Mouse (Mus musculus) heart, embryonic 14.5 days (tissue): ENCODE measurements around the gene Mapk3. TPM values are rescaled to one million over a fixed set of nuclear protein-coding genes. Genes with fewer than 3 reads are reported as not detected.

Source experiments
- ATAC-seq: fragments of 200-750 bp; cut with Nextera tagmentation; 2 replicates; pipeline ENCODE4 v1.8.0; 2017; ENCODE audit warnings: low read depth, moderate TSS enrichment; ENCODE audit not compliant: insufficient number of reproducible peaks, insufficient read depth, low FRiP score
- H3K27ac ChIP-seq, 2 experiments: fragments of 200-500 bp in 1 of 2; fragments of 300-500 bp in 1 of 2; sonication (generic) in 1 of 2; replicated peaks in 1 of 2; 2 replicates each; pipeline ENCODE4 v1.5.1; 2012 to 2014; ENCODE audit warnings: low read depth in 2 of 2, low read length in 2 of 2, control low read depth in 1 of 2, mild to moderate bottlenecking in 1 of 2, mixed read lengths in 1 of 2; ENCODE audit not compliant: control insufficient read depth in 1 of 2, insufficient read depth in 1 of 2
- H3K27me3 ChIP-seq: fragments of 300-500 bp; sonication (generic); 2 replicates; pipeline ENCODE4 v1.6.1; 2014; ENCODE audit warnings: mild to moderate bottlenecking, low read length, control low read depth; ENCODE audit not compliant: control insufficient read depth, insufficient read depth
- H3K36me3 ChIP-seq: fragments of 300-500 bp; sonication (generic); 2 replicates; pipeline ENCODE4 v1.6.1; 2014; ENCODE audit warnings: mild to moderate bottlenecking, control low read depth, low read length, mixed read lengths; ENCODE audit not compliant: control insufficient read depth, insufficient read depth
- H3K4me1 ChIP-seq, 2 experiments: fragments of 200-500 bp in 1 of 2; fragments of 300-500 bp in 1 of 2; sonication (generic) in 1 of 2; 2 replicates each; pipeline ENCODE4 v1.6.1; 2012 to 2014; ENCODE audit warnings: low read length in 2 of 2, control low read depth in 1 of 2, mixed read lengths in 1 of 2; ENCODE audit not compliant: control insufficient read depth in 2 of 2, insufficient read depth in 2 of 2
- H3K4me2 ChIP-seq: fragments of 300-500 bp; sonication (generic); 2 replicates; pipeline ENCODE4 v1.6.1; 2014; ENCODE audit warnings: mild to moderate bottlenecking, low read length
- H3K4me3 ChIP-seq, 2 experiments: fragments of 200-500 bp in 1 of 2; fragments of 300-500 bp in 1 of 2; sonication (generic) in 1 of 2; 2 replicates each; pipeline ENCODE4 v1.5.1; 2012 to 2014; ENCODE audit warnings: low read length in 2 of 2, mild to moderate bottlenecking in 2 of 2, control low read depth in 1 of 2, low read depth in 1 of 2, moderate library complexity in 1 of 2; ENCODE audit not compliant: control insufficient read depth in 1 of 2, insufficient read depth in 1 of 2
- H3K9ac ChIP-seq: fragments of 300-500 bp; sonication (generic); 2 replicates; pipeline ENCODE4 v1.6.1; 2014; ENCODE audit warnings: mild to moderate bottlenecking, low read length
- H3K9me3 ChIP-seq: fragments of 300-500 bp; sonication (generic); 2 replicates; pipeline ENCODE4 v1.6.1; 2016; ENCODE audit warnings: low read length, control low read depth; ENCODE audit not compliant: control insufficient read depth
- WGBS: fragments of 180-500 bp; shearing (Covaris S2); extraction: QIAGEN DNeasy Blood & Tissue Kit; methylation state at CpG from one replicate; pipeline ENCODE4 v1.1.7; 2014; 5-methylcytosine and 5-hydroxymethylcytosine counted together
- polyA plus RNA-seq: library from polyadenylated mRNA; unstranded; fragments of >200 nt; fragmentation: Nextera tagmentation; extraction: Ambion mirVana; gene quantifications from 2 replicates; pipeline ENCODE4 v1.2.1, GENCODE M21; 2014

Gene Mapk3
- polyA plus RNA-seq, 1 experiment from 2014 or later, result 57.3 TPM

GRCm38 (mm10) chr7:126741964-126742482 is 17.4 kb upstream of the Mapk3 start:
- no peaks in the 10 kb centered on the region for H3K27me3 ChIP-seq
- no peak overlapping the region for H3K27ac ChIP-seq
- no peaks in the 10 kb centered on the region for H3K9me3 ChIP-seq
- no peak overlapping the region for H3K9ac ChIP-seq
- peaks cover 4 to 5% of the 10 kb centered on the region in 2 experiments; a peak in 1 of 4 replicates for H3K4me1 ChIP-seq
- ATAC-seq, result no peak
- no peaks in the 10 kb centered on the region for H3K36me3 ChIP-seq
- H3K4me2 ChIP-seq, result no peak overlapping the region
- no peak overlapping the region for H3K4me3 ChIP-seq
- 86% methylated on average over 13 of the region's 13 CpGs for WGBS

DNA sequence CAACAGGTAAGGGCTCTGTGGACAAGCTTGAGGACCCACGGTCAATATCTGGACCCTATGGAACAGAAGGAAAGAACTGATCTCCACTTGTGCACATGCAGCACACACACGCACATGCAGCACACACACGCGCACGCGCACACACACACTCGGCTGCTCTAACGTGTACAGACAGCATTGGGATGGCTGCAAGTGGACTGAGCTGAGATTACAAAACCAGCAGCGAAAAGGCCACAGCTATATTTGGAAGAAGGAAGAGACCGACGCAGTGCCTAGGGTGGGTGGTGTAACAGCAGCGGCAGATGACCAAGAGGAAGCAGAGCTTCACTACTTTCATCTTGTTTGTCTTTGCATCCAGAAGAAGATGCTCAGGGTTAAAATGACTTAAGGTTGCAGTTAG is 13.3 kb upstream of the Mapk3 start:
- Histone ChIP-seq H3K9ac (no peak overlapping the region), H3K4me2 (no peak overlapping the region), H3K4me3 (no peak overlapping the region), H3K27me3 (no peaks in the 10 kb centered on the region), H3K36me3 (no peaks in the 10 kb centered on the region), H3K9me3 (no peaks in the 10 kb centered on the region), H3K27ac (no peak overlapping the region), H3K4me1 (no peaks in the 10 kb centered on the region; a peak in 1 of 4 replicates)
- WGBS, result 64% methylated on average over 12 of the region's 12 CpGs
- ATAC-seq, result no peak

GRCm38 (mm10) chr7:126746798-126747197 is 12.6 kb upstream of the Mapk3 start:
- Histone ChIP-seq H3K36me3 (no peaks in the 10 kb centered on the region), H3K4me2 (no peak overlapping the region), H3K27ac (no peak overlapping the region), H3K4me3 (no peak overlapping the region), H3K9me3 (no peaks in the 10 kb centered on the region), H3K27me3 (no peaks in the 10 kb centered on the region), H3K4me1 (no peaks in the 10 kb centered on the region; a peak in 1 of 4 replicates), H3K9ac (no peak overlapping the region)
- WGBS, result 41% methylated on average over 6 of the region's 6 CpGs
- ATAC-seq, result no peak

DNA sequence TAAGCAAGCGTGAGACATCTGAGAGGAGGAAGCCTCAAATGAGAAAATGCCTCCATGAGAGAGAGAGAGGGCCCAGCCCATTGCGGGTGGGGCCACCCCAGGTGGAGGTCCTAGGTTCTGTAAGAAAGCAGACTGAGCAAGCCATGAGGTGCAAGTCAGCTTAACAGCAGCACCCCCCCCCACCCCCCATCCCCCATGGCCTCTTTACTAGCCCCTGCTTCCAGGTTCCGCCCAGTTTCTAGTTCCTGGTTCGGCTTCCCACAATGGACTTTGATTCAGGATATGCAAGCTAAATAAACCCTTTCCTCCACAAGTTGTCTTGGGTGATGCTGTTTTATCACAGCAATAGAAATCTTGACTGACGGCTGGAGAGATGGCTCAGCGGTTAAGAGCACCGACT is 10.6 kb upstream of the Mapk3 start:
- WGBS, result 67% methylated on average over 7 of the region's 7 CpGs
- H3K27me3 ChIP-seq, result no peaks in the 10 kb centered on the region
- H3K27ac ChIP-seq, result no peak overlapping the region
- H3K9me3 ChIP-seq, result no peaks in the 10 kb centered on the region
- ATAC-seq, result no peak
- no peaks in the 10 kb centered on the region for H3K36me3 ChIP-seq
- no peak overlapping the region for H3K4me3 ChIP-seq
- no peaks in the 10 kb centered on the region; a peak in 1 of 4 replicates for H3K4me1 ChIP-seq
- no peak overlapping the region for H3K4me2 ChIP-seq
- no peak overlapping the region for H3K9ac ChIP-seq

GRCm38 (mm10) chr7:126749582-126750343 is 9.6 kb upstream of the Mapk3 start:
- Histone ChIP-seq H3K27ac (no peak overlapping the region), H3K27me3 (no peaks in the 10 kb centered on the region), H3K9me3 (no peaks in the 10 kb centered on the region), H3K4me3 (no peak overlapping the region), H3K4me1 (peaks cover 0 to 5% of the 10 kb centered on the region in 2 experiments; a peak in 3 of 4 replicates), H3K9ac (no peak overlapping the region), H3K4me2 (no peak overlapping the region), H3K36me3 (no peaks in the 10 kb centered on the region)
- WGBS, result 89% methylated on average over 17 of the region's 17 CpGs
- no peak for ATAC-seq

GRCm38 (mm10) chr7:126754866-126755265 is 4.5 kb upstream of the Mapk3 start:
- no peak overlapping the region for H3K4me3 ChIP-seq
- no peaks in the 10 kb centered on the region for H3K9me3 ChIP-seq
- H3K4me2 ChIP-seq, result peak overlapping the region; percentile 41
- no peaks in the 10 kb centered on the region for H3K36me3 ChIP-seq
- no peaks in the 10 kb centered on the region for H3K27me3 ChIP-seq
- ATAC-seq, result peak; percentile 48; the same call in 1 of the 2 replicates
- peaks cover 0 to 5% of the 10 kb centered on the region in 2 experiments; a peak in 2 of 4 replicates for H3K4me1 ChIP-seq
- peak overlapping the region in 1 of 2 experiments; percentile 37; a peak in 1 of 4 replicates for H3K27ac ChIP-seq
- H3K9ac ChIP-seq, result peak overlapping the region; percentile 62; the same call in 1 of the 2 replicates
- 1% methylated on average over 9 of the region's 9 CpGs for whole genome bisulfite sequencing

GRCm38 (mm10) chr7:126758539-126758938 is 862 bp upstream of the Mapk3 start:
- H3K4me2 ChIP-seq, result no peak overlapping the region
- WGBS, result 77% methylated on average over 7 of the region's 7 CpGs
- no peak overlapping the region; the same call in 1 of the 2 replicates for H3K9ac ChIP-seq
- H3K27ac ChIP-seq, result no peak overlapping the region
- ATAC-seq, result no peak
- no peaks in the 10 kb centered on the region for H3K27me3 ChIP-seq
- H3K36me3 ChIP-seq, result peaks cover 17% of the 10 kb centered on the region
- peaks cover 18 to 36% of the 10 kb centered on the region in 2 experiments for H3K4me1 ChIP-seq
- no peak overlapping the region for H3K4me3 ChIP-seq
- no peaks in the 10 kb centered on the region for H3K9me3 ChIP-seq
